17 mouse cellular contexts compared by ENCODE assay signal in the genomic region with DNA sequence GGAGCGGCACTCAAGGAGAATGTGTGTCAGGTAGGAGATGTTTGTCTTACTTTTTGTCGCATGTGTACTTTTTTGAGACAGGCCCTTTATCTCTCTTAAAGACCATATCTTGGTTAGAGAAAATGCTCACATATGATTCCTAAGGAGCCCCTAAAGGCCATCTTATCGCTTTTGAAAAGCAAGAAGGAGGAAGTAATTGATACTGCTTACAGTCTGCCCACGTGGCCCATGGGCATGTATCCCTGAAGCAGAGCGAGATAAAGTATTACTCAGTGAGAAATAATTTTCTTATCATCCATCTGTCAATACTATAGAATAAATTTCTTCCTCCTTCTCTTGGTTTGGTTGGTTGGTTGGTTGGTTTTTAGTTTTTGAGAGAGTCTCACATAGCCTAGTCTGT.
"Had no signal": no experiment of that assay in that cellular context is flagged by ENCODE, and none has a peak within 500 bp of the region (broad histone marks: within the 10 kb centered on the region; RNA-seq: fewer than 3 reads in every experiment).

No protein-coding gene starts in this region.

- DNase-seq: liver, postnatal 0 days; lung, adult 2 months; lung, postnatal 14 days; lung, postnatal 36 days; right cerebral cortex, postnatal 14 days; thymus, adult 18-20 months; thymus, postnatal 14 days; thymus, postnatal 36 days had no signal

- H3K9me3 ChIP-seq: lung, embryonic 15.5 days; megakaryocyte, embryonic 14.5 days; midbrain, embryonic 13.5 days; midbrain, embryonic 15.5 days; neural tube, embryonic 12.5 days; stomach, embryonic 15.5 days had no signal

- H3K4me2 ChIP-seq: lung, embryonic 15.5 days; midbrain, embryonic 11.5 days; midbrain, embryonic 13.5 days; midbrain, embryonic 15.5 days; neural tube, embryonic 12.5 days; stomach, embryonic 15.5 days had no signal

- H3K9ac ChIP-seq: liver, postnatal 0 days; lung, embryonic 15.5 days; midbrain, embryonic 13.5 days; midbrain, embryonic 15.5 days; neural tube, embryonic 12.5 days; stomach, embryonic 15.5 days had no signal

- ATAC-seq: liver, postnatal 0 days; lung, postnatal 0 days; midbrain, embryonic 13.5 days; midbrain, embryonic 15.5 days had no signal

- H3K27me3 ChIP-seq: lung, embryonic 15.5 days; megakaryocyte, embryonic 14.5 days; midbrain, embryonic 13.5 days; midbrain, embryonic 15.5 days; neural tube, embryonic 12.5 days; stomach, embryonic 15.5 days had no signal

- H3K4me3 ChIP-seq: lung, embryonic 15.5 days; megakaryocyte, embryonic 14.5 days; midbrain, embryonic 13.5 days; midbrain, embryonic 15.5 days; neural tube, embryonic 12.5 days; stomach, embryonic 15.5 days had no signal

- H3K4me1 ChIP-seq: lung, embryonic 15.5 days; midbrain, embryonic 13.5 days; midbrain, embryonic 15.5 days; neural tube, embryonic 12.5 days; stomach, embryonic 15.5 days had no signal

- H3K27ac ChIP-seq: lung, embryonic 15.5 days; macrophage; midbrain, embryonic 13.5 days; midbrain, embryonic 15.5 days; neural tube, embryonic 12.5 days; stomach, embryonic 15.5 days had no signal
